Mouse (Mus musculus): ENCODE results near the gene U2af2. TPM values are rescaled to one million over a fixed set of nuclear protein-coding genes. Genes with fewer than 3 reads are reported as not detected.
A peak's percentile ranks its signal among the peaks of the same experiment; 100 is the strongest.

Gene U2af2
- polyA plus RNA-seq, 1 experiment from 2014 or later, result 42.0 TPM

- TF ChIP-seq EP300 (IDR thresholded peaks at IDR 0.05), result no peak
- TF ChIP-seq CTCF (IDR thresholded peaks at IDR 0.05), result no peak
- Histone ChIP-seq H3K9me3 (ENCODE audit: low read length) (no peaks in the 10 kb centered on the region), H3K27ac (ENCODE audit: low read length) (no peak overlapping the region), H3K9ac (replicated peaks; ENCODE audit: low read depth) (no peak overlapping the region), H3K4me1 (ENCODE audit: insufficient read depth, low read depth, low read length) (no peaks in the 10 kb centered on the region), H3K4me2 (replicated peaks; ENCODE audit: low read depth, low read length) (no peak overlapping the region), H3K4me3 (ENCODE audit: low read depth, low read length) (no peak overlapping the region), H3K27me3 (replicated peaks; ENCODE audit: insufficient read depth, low read length) (no peaks in the 10 kb centered on the region), H3K36me3 (ENCODE audit: insufficient read depth, low read length) (no peaks in the 10 kb centered on the region)
- DNase-seq (ENCODE audit: low spot score) (no peak), ATAC-seq (no peak)
- 68% methylated on average over 2 of the region's 2 CpGs for WGBS
Measured at GRCm38 (mm10) chr7:5044981-5045380, 17.0 kb upstream of the U2af2 start.

DNA sequence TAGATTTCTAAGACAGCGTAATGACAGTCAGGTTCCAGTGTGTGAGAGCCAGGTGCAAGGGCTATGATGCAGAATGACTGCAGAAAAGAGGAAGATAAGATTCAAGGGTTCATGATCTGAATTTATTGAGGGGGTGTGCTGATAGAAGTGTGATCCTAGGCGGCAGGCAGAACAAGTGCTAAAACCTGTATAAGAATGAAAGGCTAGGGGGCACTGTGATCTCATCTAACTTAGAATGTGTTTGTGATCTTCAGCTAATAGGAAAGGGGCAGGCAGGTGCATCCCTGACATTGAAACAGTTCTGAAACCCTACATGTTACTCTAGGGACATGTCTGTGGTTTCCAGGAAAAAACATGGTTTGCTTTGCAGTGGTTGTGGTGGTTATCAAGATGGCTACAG, 15.8 kb upstream of the U2af2 start:
- WGBS, result 65% methylated on average over 2 of the region's 2 CpGs
- no peaks in the 10 kb centered on the region for H3K36me3 ChIP-seq (ENCODE audit: insufficient read depth, low read length)
- no peaks in the 10 kb centered on the region for H3K27me3 ChIP-seq (replicated peaks; ENCODE audit: insufficient read depth, low read length)
- no peak for DNase-seq (ENCODE audit: low spot score)
- no peak for ATAC-seq
- H3K4me3 ChIP-seq (ENCODE audit: low read depth, low read length), result no peak overlapping the region
- H3K4me2 ChIP-seq (replicated peaks; ENCODE audit: low read depth, low read length), result no peak overlapping the region
- H3K27ac ChIP-seq (ENCODE audit: low read length), result no peak overlapping the region
- H3K9ac ChIP-seq (replicated peaks; ENCODE audit: low read depth), result no peak overlapping the region
- peak; percentile 6; the same call in 1 of the 2 replicates for TF ChIP-seq CTCF (IDR thresholded peaks at IDR 0.05)
- no peak for TF ChIP-seq EP300 (IDR thresholded peaks at IDR 0.05)
- peaks cover 5% of the 10 kb centered on the region; the same call in 1 of the 2 replicates for H3K4me1 ChIP-seq (ENCODE audit: insufficient read depth, low read depth, low read length)
- H3K9me3 ChIP-seq (ENCODE audit: low read length), result no peaks in the 10 kb centered on the region

GRCm38 (mm10) chr7:5047313-5047712, 14.6 kb upstream of the U2af2 start:
- Histone ChIP-seq H3K9ac (replicated peaks; ENCODE audit: low read depth) (no peak overlapping the region), H3K9me3 (ENCODE audit: low read length) (no peaks in the 10 kb centered on the region), H3K4me3 (ENCODE audit: low read depth, low read length) (no peak overlapping the region), H3K27me3 (replicated peaks; ENCODE audit: insufficient read depth, low read length) (no peaks in the 10 kb centered on the region), H3K27ac (ENCODE audit: low read length) (no peak overlapping the region), H3K4me2 (replicated peaks; ENCODE audit: low read depth, low read length) (no peak overlapping the region), H3K36me3 (ENCODE audit: insufficient read depth, low read length) (no peaks in the 10 kb centered on the region), H3K4me1 (ENCODE audit: insufficient read depth, low read depth, low read length) (peaks cover 10% of the 10 kb centered on the region; the same call in 1 of the 2 replicates)
- TF ChIP-seq CTCF (IDR thresholded peaks at IDR 0.05), result peak; percentile 66
- no peak for TF ChIP-seq EP300 (IDR thresholded peaks at IDR 0.05)
- peak; percentile 86 for DNase-seq (ENCODE audit: low spot score)
- 24% methylated on average over 2 of the region's 2 CpGs for WGBS
- ATAC-seq, result 0 out of 2 replicates have a peak, but pooled peaks have one; percentile 27

DNA sequence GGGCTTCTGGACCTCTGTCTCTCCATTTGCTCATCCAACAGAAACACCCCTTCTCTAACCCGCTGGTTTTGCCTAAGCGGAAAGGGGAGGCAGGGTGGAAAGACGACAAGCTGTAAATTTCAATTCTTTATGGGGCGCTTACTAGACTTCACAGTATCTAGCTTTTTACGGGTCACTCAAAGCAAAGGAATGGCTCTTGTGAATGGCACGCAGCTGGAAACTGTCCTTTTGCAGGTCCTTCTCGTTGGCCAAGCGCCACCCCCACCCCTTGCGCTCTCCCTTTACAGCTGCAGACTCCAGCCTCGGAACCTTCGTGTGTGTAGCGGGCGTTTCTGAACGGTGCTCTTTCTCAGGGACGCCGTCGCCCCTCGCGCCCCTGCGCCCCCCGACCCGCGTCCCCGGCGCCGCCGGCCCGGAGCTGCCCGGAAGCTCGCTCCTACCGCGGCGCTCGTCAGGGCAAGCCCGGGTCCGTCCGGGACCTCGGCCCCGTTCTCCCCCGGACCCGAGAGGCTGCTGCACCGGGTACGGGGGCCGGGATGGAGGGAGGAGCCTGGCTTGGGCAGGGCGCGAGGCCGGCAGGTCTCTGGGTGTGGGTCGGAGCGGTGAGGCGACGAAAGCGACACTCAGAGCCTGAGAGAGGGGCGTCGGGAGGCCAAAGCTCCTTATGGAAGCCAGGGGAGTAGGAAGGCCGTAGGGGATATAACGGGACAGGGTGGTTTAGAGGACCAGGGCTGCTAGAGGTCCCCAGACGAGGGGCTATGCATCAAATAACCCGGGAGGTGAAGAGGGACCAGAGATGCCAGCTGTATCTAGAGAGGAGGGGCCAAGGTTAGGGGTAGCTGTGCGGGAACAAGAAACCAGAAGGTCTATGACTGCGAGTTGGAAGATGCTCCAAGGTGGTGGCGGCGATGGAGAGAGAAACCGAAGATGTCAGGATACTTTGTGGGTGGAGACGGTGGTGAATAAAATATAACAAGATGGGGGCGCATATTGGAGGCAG, 10.4 kb upstream of the U2af2 start, which contains the start of gene Zfp580:
Zfp580 (plus strand) TSS at position 346 of the 1,000 bp plus-strand sequence.
- peak within 1 kb of the TSS; percentile 77 for H3K27ac ChIP-seq (ENCODE audit: low read length)
- no peak for TF ChIP-seq CTCF (IDR thresholded peaks at IDR 0.05)
- no peak for TF ChIP-seq EP300 (IDR thresholded peaks at IDR 0.05)
- DNase-seq (ENCODE audit: low spot score) (peak; percentile 81), ATAC-seq (peak; percentile 88)
- peaks cover 35% of the 10 kb centered on the region for H3K27me3 ChIP-seq (replicated peaks; ENCODE audit: insufficient read depth, low read length)
- H3K9ac ChIP-seq (replicated peaks; ENCODE audit: low read depth), result peak within 1 kb of the TSS; percentile 67
- no peaks in the 10 kb centered on the region for H3K36me3 ChIP-seq (ENCODE audit: insufficient read depth, low read length)
- peak within 1 kb of the TSS; percentile 94 for H3K4me2 ChIP-seq (replicated peaks; ENCODE audit: low read depth, low read length)
- WGBS, result 3% methylated on average over 63 of the region's 65 CpGs
- H3K4me3 ChIP-seq (ENCODE audit: low read depth, low read length), result peak within 1 kb of the TSS; percentile 80
- H3K9me3 ChIP-seq (ENCODE audit: low read length), result no peaks in the 10 kb centered on the region
- peaks cover 20% of the 10 kb centered on the region for H3K4me1 ChIP-seq (ENCODE audit: insufficient read depth, low read depth, low read length)

- Histone ChIP-seq H3K27me3 (replicated peaks; ENCODE audit: insufficient read depth, low read length) (peaks cover 45% of the 10 kb centered on the region), H3K27ac (ENCODE audit: low read length) (no peak overlapping the region), H3K4me2 (replicated peaks; ENCODE audit: low read depth, low read length) (peak overlapping the region; percentile 94), H3K9ac (replicated peaks; ENCODE audit: low read depth) (0 out of 2 replicates have a peak overlapping the region, but pooled peaks have one; percentile 67), H3K36me3 (ENCODE audit: insufficient read depth, low read length) (no peaks in the 10 kb centered on the region), H3K4me1 (ENCODE audit: insufficient read depth, low read depth, low read length) (peaks cover 20% of the 10 kb centered on the region), H3K9me3 (ENCODE audit: low read length) (no peaks in the 10 kb centered on the region), H3K4me3 (ENCODE audit: low read depth, low read length) (peak overlapping the region; percentile 80)
- no peak for ATAC-seq
- 1% methylated on average over 10 of the region's 12 CpGs for WGBS
- DNase-seq (ENCODE audit: low spot score), result no peak
- TF ChIP-seq EP300 (IDR thresholded peaks at IDR 0.05) (no peak), CTCF (IDR thresholded peaks at IDR 0.05) (no peak)
Measured at GRCm38 (mm10) chr7:5052438-5052837, 9.5 kb upstream of the U2af2 start.

DNA sequence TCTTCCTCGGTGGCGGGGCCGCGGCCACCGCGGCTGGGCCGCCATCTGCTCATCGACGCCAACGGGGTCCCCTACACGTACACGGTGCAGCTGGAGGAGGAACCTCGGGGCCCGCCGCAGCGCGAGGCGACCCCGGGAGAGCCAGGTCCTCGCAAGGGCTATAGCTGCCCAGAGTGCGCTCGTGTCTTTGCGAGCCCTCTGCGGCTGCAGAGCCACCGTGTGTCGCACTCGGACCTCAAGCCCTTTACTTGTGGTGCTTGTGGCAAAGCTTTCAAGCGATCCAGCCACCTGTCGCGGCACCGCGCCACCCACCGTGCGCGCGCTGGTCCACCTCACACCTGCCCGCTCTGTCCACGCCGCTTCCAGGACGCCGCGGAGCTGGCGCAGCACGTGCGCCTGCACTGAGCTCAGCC, 9.0 kb upstream of the U2af2 start:
- Histone ChIP-seq H3K4me3 (ENCODE audit: low read depth, low read length) (peak overlapping the region; percentile 25), H3K36me3 (ENCODE audit: insufficient read depth, low read length) (no peaks in the 10 kb centered on the region), H3K4me2 (replicated peaks; ENCODE audit: low read depth, low read length) (peak overlapping the region; percentile 94), H3K27me3 (replicated peaks; ENCODE audit: insufficient read depth, low read length) (peaks cover 50% of the 10 kb centered on the region), H3K9me3 (ENCODE audit: low read length) (no peaks in the 10 kb centered on the region), H3K4me1 (ENCODE audit: insufficient read depth, low read depth, low read length) (peaks cover 20% of the 10 kb centered on the region), H3K27ac (ENCODE audit: low read length) (no peak overlapping the region), H3K9ac (replicated peaks; ENCODE audit: low read depth) (0 out of 2 replicates have a peak overlapping the region, but pooled peaks have one; percentile 12)
- no peak for TF ChIP-seq EP300 (IDR thresholded peaks at IDR 0.05)
- TF ChIP-seq CTCF (IDR thresholded peaks at IDR 0.05), result no peak
- no peak for DNase-seq (ENCODE audit: low spot score)
- 4% methylated on average over 45 of the region's 45 CpGs for WGBS
- ATAC-seq, result no peak
